Mouse (Mus musculus) G1E (cell line): ENCODE measurements around the gene Arhgef7.

ENCODE experiments used
- CTCF ChIP-seq: IDR thresholded peaks from 2 replicates; pipeline ENCODE4 v1.5.1; 2012; ENCODE audit warnings: low read depth, low read length, inconsistent platforms, mixed read lengths
- TAL1 ChIP-seq: conservative IDR thresholded peaks from 2 replicates; pipeline ENCODE4 v1.6.1; 2012; ENCODE audit warnings: low read depth, low read length, inconsistent platforms, mixed read lengths

- TF ChIP-seq TAL1, result no peak
- TF ChIP-seq CTCF, result no peak
These were observed 95.1 kb downstream of the Arhgef7 start for GRCm38 (mm10) chr8:11822550-11823060.
